In genomic region chr11:11573691-11574090, GRCm38 (mm10) we compare ENCODE assay signal across 16 mouse cellular contexts. TPM values are rescaled to one million over a fixed set of nuclear protein-coding genes. Genes with fewer than 3 reads are reported as not detected.
DNase-seq lines count a peak whose midpoint lies in the region; ATAC-seq lines count a peak whose summit lies in the region.
"Had no signal": no experiment of that assay in that cellular context is flagged by ENCODE, and none has a peak within 500 bp of the region (broad histone marks: within the 10 kb centered on the region; RNA-seq: fewer than 3 reads in every experiment).

No protein-coding gene starts in this region.

- H3K4me3 ChIP-seq in midbrain, embryonic 11.5 days (ENCODE audit: low read depth, low read length): no peak overlapping the region
- no peak overlapping the region for H3K4me3 ChIP-seq in midbrain, embryonic 16.5 days (ENCODE audit: low read depth, low read length)
- H3K4me3 ChIP-seq: limb, embryonic 15.5 days; midbrain, embryonic 15.5 days had no signal

- no peaks in the 10 kb centered on the region for H3K27me3 ChIP-seq in midbrain, embryonic 11.5 days (ENCODE audit: control insufficient read depth, insufficient read depth, low read length)
- H3K27me3 ChIP-seq in midbrain, embryonic 16.5 days (ENCODE audit: control insufficient read depth, insufficient read depth, low read depth, low read length): no peaks in the 10 kb centered on the region
- H3K27me3 ChIP-seq: limb, embryonic 15.5 days; midbrain, embryonic 15.5 days had no signal

- H3K4me2 ChIP-seq in midbrain, embryonic 11.5 days: no peak overlapping the region
- H3K4me2 ChIP-seq in midbrain, embryonic 16.5 days (ENCODE audit: low read length): no peak overlapping the region
- H3K4me2 ChIP-seq: limb, embryonic 15.5 days; midbrain, embryonic 15.5 days had no signal

- peak; percentile 6 for DNase-seq in midbrain, embryonic 11.5 days (ENCODE audit: low spot score, missing footprints)
- peak; percentile 28 to 48 for DNase-seq in monocyte, adult 2 months (ENCODE audit: low read depth in 1 of 2, low spot score in 2 of 2)
- no peak for DNase-seq in c-Kit-positive CD71-positive TER-119-positive erythroid progenitor cells, embryonic 14.5 days (ENCODE audit: low spot score)
- DNase-seq in right cerebral cortex, postnatal 36 days (ENCODE audit: low spot score in 2 of 2): no peak
- DNase-seq: adrenal gland, adult 8-10 months; cerebellum, adult 18-20 months; gastrocnemius, postnatal 10 days; heart, postnatal 4 days had no signal

- WGBS in midbrain, embryonic 11.5 days: 56% methylated on average over 6 of the region's 6 CpGs
- WGBS in midbrain, embryonic 16.5 days: 66% methylated on average over 6 of the region's 6 CpGs

- H3K9ac ChIP-seq in midbrain, embryonic 11.5 days (ENCODE audit: low read length): no peak overlapping the region
- H3K9ac ChIP-seq in midbrain, embryonic 16.5 days (ENCODE audit: low read depth, low read length): no peak overlapping the region
- H3K9ac ChIP-seq: limb, embryonic 15.5 days; midbrain, embryonic 15.5 days had no signal

- no peaks in the 10 kb centered on the region for H3K4me1 ChIP-seq in midbrain, embryonic 11.5 days (ENCODE audit: control insufficient read depth, insufficient read depth, low read length)
- no peaks in the 10 kb centered on the region for H3K4me1 ChIP-seq in midbrain, embryonic 16.5 days (ENCODE audit: control insufficient read depth, insufficient read depth, low read length)
- H3K4me1 ChIP-seq: limb, embryonic 15.5 days; midbrain, embryonic 15.5 days had no signal

- no peaks in the 10 kb centered on the region for H3K36me3 ChIP-seq in midbrain, embryonic 11.5 days (ENCODE audit: control insufficient read depth, insufficient read depth, low read length)
- H3K36me3 ChIP-seq in midbrain, embryonic 16.5 days (ENCODE audit: control insufficient read depth, insufficient read depth, low read length): no peaks in the 10 kb centered on the region
- H3K36me3 ChIP-seq: limb, embryonic 15.5 days; midbrain, embryonic 15.5 days had no signal

- ATAC-seq in midbrain, embryonic 11.5 days (ENCODE audit: low FRiP score): no peak
- ATAC-seq in midbrain, embryonic 16.5 days: no peak
- peak; percentile 91 to 92 for ATAC-seq in hematopoietic stem cell, adult 5-6 weeks (replicated peaks in 1 of 2; ENCODE audit: insufficient read depth in 1 of 2, low FRiP score in 2 of 2, low TSS enrichment in 1 of 2, low read depth in 1 of 2, poor library complexity in 2 of 2, severe bottlenecking in 2 of 2)
- no peak for ATAC-seq in frontal cortex, adult (ENCODE audit: low TSS enrichment)
- ATAC-seq: midbrain, embryonic 15.5 days had no signal

- no peaks in the 10 kb centered on the region for H3K9me3 ChIP-seq in midbrain, embryonic 11.5 days (ENCODE audit: control insufficient read depth, low read length)
- H3K9me3 ChIP-seq in midbrain, embryonic 16.5 days (replicated peaks; ENCODE audit: control insufficient read depth, low read length, poor library complexity, severe bottlenecking): no peaks in the 10 kb centered on the region
- H3K9me3 ChIP-seq: limb, embryonic 15.5 days; midbrain, embryonic 15.5 days had no signal

- H3K27ac ChIP-seq in midbrain, embryonic 11.5 days (ENCODE audit: low read depth, low read length): no peak overlapping the region
- no peak overlapping the region for H3K27ac ChIP-seq in midbrain, embryonic 16.5 days (ENCODE audit: low read length)
- H3K27ac ChIP-seq: kidney, postnatal 0 days; limb, embryonic 15.5 days; midbrain, embryonic 15.5 days had no signal

RNA-seq across cellular contexts. Expression of gene 4930512M02Rik, which starts 53.9 kb away (rescaled TPM):
- not detected in 2 replicates for polyA plus RNA-seq in midbrain, embryonic 11.5 days (2014; fragmentation: Nextera tagmentation; extraction: Ambion mirVana)
- not detected in 2 replicates for polyA plus RNA-seq in midbrain, embryonic 16.5 days (2015; fragmentation: Nextera tagmentation; extraction: Ambion mirVana)
- not detected in 2 replicates for total RNA-seq in hematopoietic stem cell, adult 5-6 weeks (2017)
- total RNA-seq: adrenal gland, adult 8-10 months; gastrocnemius, postnatal 10 days; heart, postnatal 4 days had no signal
- polyA plus RNA-seq: kidney, postnatal 0 days; limb, embryonic 15.5 days; midbrain, embryonic 15.5 days; spleen, adult 2 months; urinary bladder, adult 2 months had no signal

Comparison
In these comparisons a context has a peak if more than half of its experiments do, and no peak if none do; other contexts are left out.
1. ATAC-seq: peak in hematopoietic stem cell, adult 5-6 weeks (2 of 2); none in midbrain, embryonic 11.5 days (single experiment), midbrain, embryonic 16.5 days (single experiment) and frontal cortex, adult (single experiment).
2. DNase-seq: peak in midbrain, embryonic 11.5 days (single experiment) and monocyte, adult 2 months (2 of 2); none in c-Kit-positive CD71-positive TER-119-positive erythroid progenitor cells, embryonic 14.5 days (single experiment) and right cerebral cortex, postnatal 36 days (0 of 2).